Mouse (Mus musculus): Measurements from ENCODE around the gene Arhgap33. TPM values are rescaled to one million over a fixed set of nuclear protein-coding genes. Genes with fewer than 3 reads are reported as not detected.

The Arhgap33 gene
- polyA plus RNA-seq, 1 experiment from 2014 or later, result 11.5 TPM

DNA sequence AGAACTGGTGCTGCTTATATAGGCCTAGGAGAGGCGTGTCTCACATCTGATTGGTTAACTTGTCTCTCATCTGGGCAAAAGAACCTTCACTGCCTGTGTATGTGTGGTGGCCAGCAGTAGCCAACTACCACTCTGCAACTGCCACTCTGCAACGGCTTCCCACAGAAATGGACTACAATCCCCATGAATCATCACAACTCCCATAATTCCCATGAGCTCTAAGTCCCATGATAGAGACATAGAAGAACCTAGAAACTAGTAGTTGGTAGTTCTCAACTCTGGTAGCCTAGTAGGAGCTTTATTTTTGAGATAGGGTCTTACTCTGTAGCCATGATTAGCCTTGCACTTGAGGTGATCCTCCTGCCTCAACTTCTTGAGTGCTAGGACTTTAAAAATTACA is 15.0 kb upstream of the Arhgap33 start:
- Histone ChIP-seq H3K4me3 (ENCODE audit: low read depth, low read length) (no peak overlapping the region), H3K27me3 (ENCODE audit: control insufficient read depth, insufficient read depth, low read length) (no peaks in the 10 kb centered on the region), H3K4me2 (ENCODE audit: low read depth, low read length) (no peak overlapping the region), H3K9me3 (replicated peaks; ENCODE audit: control insufficient read depth, low read length) (no peaks in the 10 kb centered on the region), H3K4me1 (ENCODE audit: control insufficient read depth, insufficient read depth, low read length) (peaks cover 8% of the 10 kb centered on the region), H3K9ac (replicated peaks; ENCODE audit: low read length) (no peak overlapping the region), H3K36me3 (replicated peaks; ENCODE audit: control insufficient read depth, insufficient read depth, low read depth, low read length) (no peaks in the 10 kb centered on the region), H3K27ac (replicated peaks; ENCODE audit: low read depth, low read length) (no peak overlapping the region)
- ATAC-seq (replicated peaks; ENCODE audit: insufficient number of reproducible peaks, low FRiP score, low TSS enrichment, low read depth) (no peak), DNase-seq (ENCODE audit: low spot score) (no peak)
- 88% methylated on average over 2 of the region's 2 CpGs for WGBS

DNA sequence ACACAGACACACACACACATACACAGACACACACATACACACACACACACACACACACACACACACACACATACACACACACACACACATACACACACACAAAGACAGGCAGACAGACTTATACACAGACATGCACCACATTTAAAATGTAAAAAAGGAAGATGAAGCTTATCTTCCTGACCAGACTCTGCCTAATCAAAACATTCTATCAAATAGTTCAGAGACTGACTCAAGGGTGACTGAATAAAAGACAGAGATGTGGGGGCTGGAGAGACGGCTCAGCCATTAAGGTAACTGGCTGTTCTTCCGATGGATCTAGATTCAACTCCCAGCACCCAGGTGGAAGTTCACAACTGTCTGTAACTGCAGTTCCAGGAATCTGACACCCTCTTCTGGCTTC is 9.5 kb upstream of the Arhgap33 start:
- no peak for DNase-seq (ENCODE audit: low spot score)
- H3K4me1 ChIP-seq (ENCODE audit: control insufficient read depth, insufficient read depth, low read length), result no peaks in the 10 kb centered on the region
- no peaks in the 10 kb centered on the region for H3K36me3 ChIP-seq (replicated peaks; ENCODE audit: control insufficient read depth, insufficient read depth, low read depth, low read length)
- no peak overlapping the region for H3K4me3 ChIP-seq (ENCODE audit: low read depth, low read length)
- H3K9me3 ChIP-seq (replicated peaks; ENCODE audit: control insufficient read depth, low read length), result no peaks in the 10 kb centered on the region
- H3K27ac ChIP-seq (replicated peaks; ENCODE audit: low read depth, low read length), result no peak overlapping the region
- ATAC-seq (replicated peaks; ENCODE audit: insufficient number of reproducible peaks, low FRiP score, low TSS enrichment, low read depth), result no peak
- H3K27me3 ChIP-seq (ENCODE audit: control insufficient read depth, insufficient read depth, low read length), result no peaks in the 10 kb centered on the region
- no peak overlapping the region for H3K4me2 ChIP-seq (ENCODE audit: low read depth, low read length)
- no peak overlapping the region for H3K9ac ChIP-seq (replicated peaks; ENCODE audit: low read length)
- 92% methylated on average over 2 of the region's 2 CpGs for WGBS

DNA sequence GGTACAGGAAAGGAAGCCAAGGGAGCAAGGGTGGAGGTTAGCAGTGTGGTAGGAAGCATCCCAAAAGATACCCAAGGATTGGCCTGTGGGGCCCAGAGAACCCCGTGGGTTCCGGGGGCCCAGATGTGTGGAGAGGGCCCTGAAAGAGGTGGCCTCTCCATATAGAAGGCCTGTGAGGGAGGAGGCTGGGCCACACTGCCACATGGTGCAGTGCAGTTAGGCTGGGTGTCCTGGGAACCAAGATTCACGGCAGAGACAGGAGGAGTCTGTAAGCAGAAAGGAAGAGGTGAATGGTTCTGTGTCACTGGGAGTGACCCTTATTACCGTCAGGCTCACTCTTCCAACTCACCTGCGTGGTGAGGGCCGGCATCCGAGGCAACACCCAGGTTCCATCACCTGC is 5.7 kb upstream of the Arhgap33 start:
- no peak for DNase-seq (ENCODE audit: low spot score)
- Histone ChIP-seq H3K9ac (replicated peaks; ENCODE audit: low read length) (no peak overlapping the region), H3K4me3 (ENCODE audit: low read depth, low read length) (no peak overlapping the region), H3K4me2 (ENCODE audit: low read depth, low read length) (no peak overlapping the region), H3K27me3 (ENCODE audit: control insufficient read depth, insufficient read depth, low read length) (no peaks in the 10 kb centered on the region), H3K36me3 (replicated peaks; ENCODE audit: control insufficient read depth, insufficient read depth, low read depth, low read length) (no peaks in the 10 kb centered on the region), H3K4me1 (ENCODE audit: control insufficient read depth, insufficient read depth, low read length) (no peaks in the 10 kb centered on the region), H3K9me3 (replicated peaks; ENCODE audit: control insufficient read depth, low read length) (no peaks in the 10 kb centered on the region), H3K27ac (replicated peaks; ENCODE audit: low read depth, low read length) (no peak overlapping the region)
- no peak for ATAC-seq (replicated peaks; ENCODE audit: insufficient number of reproducible peaks, low FRiP score, low TSS enrichment, low read depth)
- 87% methylated on average over 7 of the region's 7 CpGs for WGBS

DNA sequence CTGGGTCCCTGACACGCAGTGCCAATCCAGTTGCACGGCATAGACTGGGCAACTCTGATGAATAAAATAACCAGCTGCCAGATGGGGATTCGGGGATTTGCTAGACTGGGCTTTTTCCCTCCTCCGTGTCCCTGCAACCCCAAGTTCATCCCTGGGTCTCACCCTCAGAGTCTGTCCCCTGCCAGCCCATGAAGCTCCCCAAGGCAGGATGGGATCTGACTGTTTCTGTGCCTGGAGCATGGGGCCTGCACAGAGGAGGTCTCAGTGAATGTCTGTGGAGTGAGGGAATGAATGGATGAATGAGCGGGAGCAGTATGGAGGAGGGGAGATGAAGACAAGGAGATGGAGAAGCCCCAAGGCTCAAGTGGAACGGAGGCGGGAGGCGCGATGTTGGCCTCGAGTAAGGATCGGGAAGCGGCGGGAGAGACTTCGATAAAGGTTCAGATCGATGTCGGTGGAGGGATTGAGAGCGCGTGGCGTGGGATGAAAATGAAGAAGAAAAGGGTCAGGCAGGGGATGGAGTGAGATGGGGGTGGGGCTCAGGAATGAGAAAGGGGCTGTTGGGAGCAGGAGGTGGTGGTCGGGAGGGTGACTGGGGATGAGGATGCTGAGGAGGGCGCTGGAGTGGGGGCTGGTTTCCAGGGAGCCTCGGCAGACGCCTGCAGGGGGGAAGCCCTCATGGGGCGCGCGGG is 773 bp downstream of the Arhgap33 start:
- H3K27ac ChIP-seq (replicated peaks; ENCODE audit: low read depth, low read length), result no peak overlapping the region; the same call in 1 of the 2 replicates

GRCm38 (mm10) chr7:30532931-30533330 is 1.9 kb downstream of the Arhgap33 start:
- Histone ChIP-seq H3K9ac (replicated peaks; ENCODE audit: low read length) (peak overlapping the region; percentile 30; the same call in 1 of the 2 replicates), H3K27ac (replicated peaks; ENCODE audit: low read depth, low read length) (no peak overlapping the region), H3K4me1 (ENCODE audit: control insufficient read depth, insufficient read depth, low read length) (no peaks in the 10 kb centered on the region; the same call in 1 of the 2 replicates), H3K4me3 (ENCODE audit: low read depth, low read length) (no peak overlapping the region), H3K9me3 (replicated peaks; ENCODE audit: control insufficient read depth, low read length) (no peaks in the 10 kb centered on the region), H3K27me3 (ENCODE audit: control insufficient read depth, insufficient read depth, low read length) (no peaks in the 10 kb centered on the region), H3K36me3 (replicated peaks; ENCODE audit: control insufficient read depth, insufficient read depth, low read depth, low read length) (peaks cover 8% of the 10 kb centered on the region), H3K4me2 (ENCODE audit: low read depth, low read length) (peak overlapping the region; percentile 6; the same call in 1 of the 2 replicates)
- WGBS, result 13% methylated on average over 8 of the region's 8 CpGs
- ATAC-seq (replicated peaks; ENCODE audit: insufficient number of reproducible peaks, low FRiP score, low TSS enrichment, low read depth) (0 out of 2 replicates have a peak, but pooled peaks have one; percentile 7), DNase-seq (ENCODE audit: low spot score) (peak; percentile 15)

More for the DNA sequence above, 773 bp downstream of the Arhgap33 start:
- DNase-seq (ENCODE audit: low spot score) (no peak), ATAC-seq (replicated peaks; ENCODE audit: insufficient number of reproducible peaks, low FRiP score, low TSS enrichment, low read depth) (peak; percentile 50)
- Histone ChIP-seq H3K9me3 (replicated peaks; ENCODE audit: control insufficient read depth, low read length) (no peaks in the 10 kb centered on the region), H3K36me3 (replicated peaks; ENCODE audit: control insufficient read depth, insufficient read depth, low read depth, low read length) (peaks cover 4% of the 10 kb centered on the region), H3K4me3 (ENCODE audit: low read depth, low read length) (peak overlapping the region; percentile 71), H3K9ac (replicated peaks; ENCODE audit: low read length) (peak overlapping the region; percentile 77), H3K4me1 (ENCODE audit: control insufficient read depth, insufficient read depth, low read length) (no peaks in the 10 kb centered on the region; the same call in 1 of the 2 replicates), H3K27me3 (ENCODE audit: control insufficient read depth, insufficient read depth, low read length) (no peaks in the 10 kb centered on the region), H3K4me2 (ENCODE audit: low read depth, low read length) (peak overlapping the region; percentile 88)
- WGBS, result 6% methylated on average over 26 of the region's 26 CpGs

DNA sequence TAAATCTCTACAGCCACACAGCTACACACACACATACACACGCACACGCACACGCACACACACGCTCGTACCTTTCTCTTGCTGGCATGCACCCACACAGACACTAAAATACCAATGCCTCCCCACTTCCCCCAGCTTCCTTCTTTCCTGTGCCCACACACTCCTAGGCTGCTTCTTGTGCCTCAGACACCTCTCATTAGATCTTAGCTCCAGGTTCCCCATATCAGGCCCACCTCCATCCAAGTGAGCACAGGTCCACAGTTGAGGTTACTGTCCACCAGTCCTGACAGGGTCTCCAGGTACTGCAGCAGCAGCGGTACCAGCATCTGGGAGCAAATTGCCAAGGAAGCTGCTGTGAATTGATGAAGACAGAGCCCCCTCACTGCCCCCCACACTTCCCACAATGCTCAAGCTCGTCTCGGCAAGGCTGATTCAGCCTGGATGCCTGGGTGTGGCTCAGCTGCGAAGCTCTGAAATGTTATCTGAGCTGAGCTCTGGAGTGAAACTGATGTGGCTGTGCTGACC is 3.5 kb downstream of the Arhgap33 start:
- H3K27me3 ChIP-seq (ENCODE audit: control insufficient read depth, insufficient read depth, low read length), result no peaks in the 10 kb centered on the region
- ATAC-seq (replicated peaks; ENCODE audit: insufficient number of reproducible peaks, low FRiP score, low TSS enrichment, low read depth) (no peak), DNase-seq (ENCODE audit: low spot score) (no peak)
- H3K4me3 ChIP-seq (ENCODE audit: low read depth, low read length), result no peak overlapping the region
- 84% methylated on average over 9 of the region's 9 CpGs for WGBS
- no peak overlapping the region for H3K27ac ChIP-seq (replicated peaks; ENCODE audit: low read depth, low read length)
- H3K4me2 ChIP-seq (ENCODE audit: low read depth, low read length), result no peak overlapping the region
- peaks cover 4% of the 10 kb centered on the region; the same call in 1 of the 2 replicates for H3K4me1 ChIP-seq (ENCODE audit: control insufficient read depth, insufficient read depth, low read length)
- peaks cover 8% of the 10 kb centered on the region for H3K36me3 ChIP-seq (replicated peaks; ENCODE audit: control insufficient read depth, insufficient read depth, low read depth, low read length)
- H3K9me3 ChIP-seq (replicated peaks; ENCODE audit: control insufficient read depth, low read length), result no peaks in the 10 kb centered on the region
- H3K9ac ChIP-seq (replicated peaks; ENCODE audit: low read length), result no peak overlapping the region; the same call in 1 of the 2 replicates

DNA sequence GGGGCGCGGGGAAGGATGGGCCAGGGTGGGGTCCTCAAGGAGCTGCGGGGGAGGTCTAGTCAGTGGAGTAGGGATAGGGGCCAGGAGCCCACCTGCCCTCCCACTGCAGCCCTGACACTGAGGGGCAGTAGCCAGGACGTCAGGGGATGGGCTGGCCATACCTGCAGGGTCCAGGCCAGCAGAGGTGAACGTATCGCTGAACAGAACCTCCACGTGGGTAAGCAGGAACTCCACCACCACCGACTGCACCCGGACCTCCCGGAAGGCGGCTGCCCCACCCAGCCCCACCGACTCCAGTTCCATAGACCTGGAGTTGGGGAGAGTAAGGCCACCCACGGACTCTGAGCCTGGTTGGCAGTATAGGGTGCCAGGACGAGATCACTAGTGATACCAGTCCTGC is 7.9 kb downstream of the Arhgap33 start:
- WGBS, result 83% methylated on average over 14 of the region's 14 CpGs
- no peak overlapping the region for H3K4me2 ChIP-seq (ENCODE audit: low read depth, low read length)

DNA sequence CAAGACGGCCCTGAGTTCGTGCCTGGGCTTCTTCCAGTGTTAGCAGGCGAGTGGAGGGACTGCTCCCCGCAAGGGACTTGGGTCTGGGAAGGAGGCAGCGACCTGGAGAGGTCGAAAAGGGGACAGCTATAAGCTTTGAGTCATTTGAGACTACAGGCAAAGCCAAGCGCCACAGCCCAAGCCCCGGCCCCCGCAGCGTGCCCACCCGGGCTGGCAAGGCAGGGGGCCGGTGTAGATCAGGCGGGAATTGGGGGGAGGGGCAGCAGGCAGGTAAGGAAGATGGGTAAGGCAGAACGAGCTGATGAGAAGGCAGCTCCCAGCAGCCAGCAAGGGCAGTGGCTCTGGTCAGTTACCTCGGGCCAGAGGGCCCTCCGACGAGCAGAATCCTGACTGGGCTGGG is 8.5 kb downstream of the Arhgap33 start:
- H3K27me3 ChIP-seq (ENCODE audit: control insufficient read depth, insufficient read depth, low read length), result no peaks in the 10 kb centered on the region
- DNase-seq (ENCODE audit: low spot score), result no peak
- H3K27ac ChIP-seq (replicated peaks; ENCODE audit: low read depth, low read length), result no peak overlapping the region
- ATAC-seq (replicated peaks; ENCODE audit: insufficient number of reproducible peaks, low FRiP score, low TSS enrichment, low read depth), result 0 out of 2 replicates have a peak, but pooled peaks have one; percentile 21
- peaks cover 8% of the 10 kb centered on the region for H3K36me3 ChIP-seq (replicated peaks; ENCODE audit: control insufficient read depth, insufficient read depth, low read depth, low read length)
- 0 out of 2 replicates have a peak, but pooled peaks cover 4% of the 10 kb centered on the region for H3K4me1 ChIP-seq (ENCODE audit: control insufficient read depth, insufficient read depth, low read length)
- no peaks in the 10 kb centered on the region for H3K9me3 ChIP-seq (replicated peaks; ENCODE audit: control insufficient read depth, low read length)
- 10% methylated on average over 15 of the region's 17 CpGs for WGBS
- H3K4me3 ChIP-seq (ENCODE audit: low read depth, low read length), result no peak overlapping the region
- peak overlapping the region; percentile 10 for H3K9ac ChIP-seq (replicated peaks; ENCODE audit: low read length)
- no peak overlapping the region for H3K4me2 ChIP-seq (ENCODE audit: low read depth, low read length)

More for the DNA sequence above, 7.9 kb downstream of the Arhgap33 start:
- Histone ChIP-seq H3K4me3 (ENCODE audit: low read depth, low read length) (no peak overlapping the region), H3K4me1 (ENCODE audit: control insufficient read depth, insufficient read depth, low read length) (0 out of 2 replicates have a peak, but pooled peaks cover 4% of the 10 kb centered on the region), H3K36me3 (replicated peaks; ENCODE audit: control insufficient read depth, insufficient read depth, low read depth, low read length) (peaks cover 11% of the 10 kb centered on the region), H3K27ac (replicated peaks; ENCODE audit: low read depth, low read length) (no peak overlapping the region), H3K9ac (replicated peaks; ENCODE audit: low read length) (no peak overlapping the region), H3K9me3 (replicated peaks; ENCODE audit: control insufficient read depth, low read length) (no peaks in the 10 kb centered on the region), H3K27me3 (ENCODE audit: control insufficient read depth, insufficient read depth, low read length) (no peaks in the 10 kb centered on the region)
- ATAC-seq (replicated peaks; ENCODE audit: insufficient number of reproducible peaks, low FRiP score, low TSS enrichment, low read depth) (no peak), DNase-seq (ENCODE audit: low spot score) (no peak)

All from embryonic facial prominence, embryonic 11.5 days (tissue).